Mouse (Mus musculus) MEL-GATA-1-ER (cell line): ENCODE results near the gene Smim14.

Experiments used
- DNase-seq: peaks from one replicate; pipeline ENCODE4 v3.0.0-alpha.2; 2012; ENCODE audit warnings: low read depth; ENCODE audit errors: extremely low read depth

Gene Smim14

DNA sequence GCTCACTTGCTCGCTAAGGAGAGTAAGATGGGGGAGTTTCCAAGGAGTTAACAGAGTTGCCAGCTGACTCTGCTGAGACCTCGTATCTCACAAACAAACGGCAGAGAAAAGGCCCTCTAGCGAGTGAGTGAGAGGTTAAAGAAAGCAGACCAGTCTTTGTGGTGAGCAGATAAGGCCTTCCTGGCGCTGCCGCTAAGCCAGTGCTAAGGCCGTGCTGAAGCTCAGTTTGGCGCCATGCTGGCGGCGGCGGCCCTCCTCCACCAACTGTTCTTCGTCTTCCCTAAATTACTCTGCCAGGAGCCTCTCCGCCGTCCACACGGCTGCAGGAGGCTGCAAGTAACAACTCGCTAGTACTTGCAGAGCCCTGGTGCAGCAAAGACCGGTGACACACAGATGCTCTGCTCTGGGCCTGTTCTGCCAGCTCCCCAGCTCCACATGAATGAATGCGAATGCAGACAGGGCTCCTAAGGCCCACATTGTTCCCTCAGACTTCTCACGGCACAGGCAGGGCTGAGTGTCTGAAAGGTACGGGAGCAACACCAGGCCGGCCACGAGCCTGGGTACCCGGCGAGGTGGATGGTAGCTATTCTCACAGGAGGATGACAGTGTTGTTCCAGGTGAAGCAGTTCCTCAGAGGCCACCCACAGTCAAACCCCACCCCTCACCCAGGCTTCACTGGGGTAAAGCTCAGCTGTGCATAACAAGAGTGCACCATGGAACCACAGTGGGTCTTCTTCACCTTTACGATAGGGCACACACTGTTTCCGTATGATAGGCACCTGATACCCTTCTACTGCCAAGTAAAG, 121.1 kb downstream of the Smim14 start:
- DNase-seq: peak; percentile 72

DNA sequence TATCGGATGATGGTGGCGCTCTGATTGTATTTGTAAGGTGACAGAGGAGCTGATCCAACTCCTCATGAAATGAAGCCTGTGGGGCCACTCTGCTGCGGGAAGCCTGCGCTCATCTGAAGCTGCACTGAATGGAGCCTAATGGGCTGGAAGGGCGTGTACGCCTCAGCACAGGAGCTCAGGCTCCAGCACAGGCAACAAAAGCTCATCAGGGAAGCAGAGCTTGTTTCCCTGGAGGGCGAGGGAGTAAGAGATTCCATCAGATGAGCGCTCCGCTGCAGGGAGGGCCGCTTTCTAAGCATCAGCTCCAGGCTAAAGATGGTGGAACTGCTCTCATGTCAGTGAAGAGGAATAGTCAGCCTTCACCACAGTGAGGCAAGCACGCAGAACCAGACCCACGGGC, 129.0 kb downstream of the Smim14 start:
- no peak for DNase-seq

DNA sequence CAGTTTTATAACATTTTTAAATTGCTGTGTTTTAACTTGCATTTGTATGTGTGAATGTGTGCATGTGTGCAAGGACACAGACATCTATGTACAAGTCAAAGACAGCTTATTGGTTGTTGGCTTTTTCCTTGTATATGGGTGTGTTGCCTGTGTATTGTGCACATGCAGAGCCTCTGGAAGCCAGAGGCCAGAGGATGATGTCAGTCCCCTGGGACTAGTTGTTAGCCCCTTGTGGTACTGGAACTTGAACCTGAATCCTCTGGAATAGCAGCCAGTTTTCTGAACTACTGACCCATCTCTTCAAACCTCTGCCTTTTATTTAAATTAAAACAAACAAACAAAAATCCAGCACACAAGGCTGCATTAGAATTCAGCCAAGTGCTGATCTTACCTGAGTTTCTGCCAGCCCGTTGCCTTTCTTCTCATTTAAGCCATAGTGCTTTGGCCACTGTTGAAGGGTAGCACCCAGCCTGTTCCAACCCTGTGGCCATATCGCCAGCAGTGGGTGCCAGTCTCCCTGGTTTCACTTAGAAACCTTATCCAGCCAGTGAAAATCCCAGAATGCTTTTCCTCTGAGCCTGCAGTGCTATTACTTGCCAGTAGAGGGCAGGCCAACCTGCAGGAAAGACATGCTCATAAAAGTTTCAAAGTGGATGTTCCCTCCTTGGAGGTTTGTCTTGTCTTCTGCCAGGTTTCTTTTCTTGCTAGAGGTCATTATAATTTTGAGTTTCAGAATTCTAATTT, 135.6 kb downstream of the Smim14 start:
- DNase-seq: peak; percentile 62
